Mouse (Mus musculus): ENCODE results near the gene Acp7.

DNA sequence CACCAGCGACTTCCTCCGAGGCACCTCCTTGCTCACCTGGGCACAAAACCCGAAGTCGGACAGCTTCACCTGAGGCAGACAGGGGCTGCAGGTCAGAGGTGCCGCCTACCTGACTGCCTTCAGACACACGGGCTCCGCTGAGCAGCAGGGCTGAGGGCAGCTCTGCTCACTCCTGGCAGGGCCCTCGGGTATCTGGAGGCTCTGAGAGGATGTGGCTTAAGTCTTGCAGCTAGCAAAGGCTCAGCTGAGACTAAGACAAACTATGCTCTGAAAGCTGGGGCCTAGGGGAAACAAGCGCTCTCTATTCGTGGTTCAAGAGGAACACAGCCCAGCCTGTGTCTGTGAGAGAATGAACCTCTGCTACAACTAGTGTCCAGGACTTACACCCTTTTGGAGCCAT is 70.3 kb downstream of the Acp7 start:
- TF ChIP-seq CTCF (IDR thresholded peaks at IDR 0.05; ENCODE audit: low read depth, low read length) (no peak), POLR2A (IDR thresholded peaks at IDR 0.05; ENCODE audit: borderline replicate concordance, low read depth, low read length) (no peak)
